Mouse (Mus musculus) forelimb bud, embryonic 11.5 days (tissue): Measurements from ENCODE around the gene Cyp2t4.

Experiments
- DNase-seq: peaks from one replicate; pipeline ENCODE4 v3.0.0-alpha.2; 2012; ENCODE audit warnings: low read depth, low spot score

Gene Cyp2t4

GRCm38 (mm10) chr7:27160921-27161320, 7.4 kb downstream of the Cyp2t4 start:
- DNase-seq = no peak

- DNase-seq = no peak
These were observed 8.2 kb downstream of the Cyp2t4 start for GRCm38 (mm10) chr7:27161744-27162143.

- no peak for DNase-seq
These were observed 9.4 kb downstream of the Cyp2t4 start for GRCm38 (mm10) chr7:27162780-27163449.

- no peak for DNase-seq
These were observed 9.9 kb downstream of the Cyp2t4 start for GRCm38 (mm10) chr7:27163450-27163805.

GRCm38 (mm10) chr7:27164112-27164947, 10.8 kb downstream of the Cyp2t4 start:
- no peak for DNase-seq

GRCm38 (mm10) chr7:27165007-27165655, 11.6 kb downstream of the Cyp2t4 start:
- DNase-seq = no peak

GRCm38 (mm10) chr7:27165696-27166095, 12.2 kb downstream of the Cyp2t4 start:
- DNase-seq = no peak

GRCm38 (mm10) chr7:27166229-27166613, 12.7 kb downstream of the Cyp2t4 start:
- DNase-seq = peak; percentile 79

GRCm38 (mm10) chr7:27166614-27167474, 13.3 kb downstream of the Cyp2t4 start, which contains the start of gene Egln2:
Gene Egln2 (minus strand): TSS chr7:27166802.
- peak; percentile 93 for DNase-seq

GRCm38 (mm10) chr7:27167475-27168094, 14.1 kb downstream of the Cyp2t4 start:
- DNase-seq = no peak

- no peak for DNase-seq
These were observed 14.9 kb downstream of the Cyp2t4 start for GRCm38 (mm10) chr7:27168371-27168770.

GRCm38 (mm10) chr7:27170981-27171380, 17.5 kb downstream of the Cyp2t4 start:
- DNase-seq = no peak

GRCm38 (mm10) chr7:27174496-27174895, 21.0 kb downstream of the Cyp2t4 start:
- no peak for DNase-seq

GRCm38 (mm10) chr7:27174896-27175295, 21.4 kb downstream of the Cyp2t4 start:
- DNase-seq = no peak

- DNase-seq = no peak
These were observed 24.4 kb downstream of the Cyp2t4 start for GRCm38 (mm10) chr7:27177942-27178323.

- DNase-seq = peak; percentile 99
These were observed 25.1 kb downstream of the Cyp2t4 start, which contains the start of gene Rab4b for GRCm38 (mm10) chr7:27178324-27179216. Gene Rab4b (minus strand): TSS chr7:27178896.

- DNase-seq = no peak
These were observed 25.9 kb downstream of the Cyp2t4 start for GRCm38 (mm10) chr7:27179217-27179918.

- no peak for DNase-seq
These were observed 26.5 kb downstream of the Cyp2t4 start for GRCm38 (mm10) chr7:27180036-27180435.
